Comparison of ENCODE assay signal across 8 mouse cellular contexts in the genomic region with DNA sequence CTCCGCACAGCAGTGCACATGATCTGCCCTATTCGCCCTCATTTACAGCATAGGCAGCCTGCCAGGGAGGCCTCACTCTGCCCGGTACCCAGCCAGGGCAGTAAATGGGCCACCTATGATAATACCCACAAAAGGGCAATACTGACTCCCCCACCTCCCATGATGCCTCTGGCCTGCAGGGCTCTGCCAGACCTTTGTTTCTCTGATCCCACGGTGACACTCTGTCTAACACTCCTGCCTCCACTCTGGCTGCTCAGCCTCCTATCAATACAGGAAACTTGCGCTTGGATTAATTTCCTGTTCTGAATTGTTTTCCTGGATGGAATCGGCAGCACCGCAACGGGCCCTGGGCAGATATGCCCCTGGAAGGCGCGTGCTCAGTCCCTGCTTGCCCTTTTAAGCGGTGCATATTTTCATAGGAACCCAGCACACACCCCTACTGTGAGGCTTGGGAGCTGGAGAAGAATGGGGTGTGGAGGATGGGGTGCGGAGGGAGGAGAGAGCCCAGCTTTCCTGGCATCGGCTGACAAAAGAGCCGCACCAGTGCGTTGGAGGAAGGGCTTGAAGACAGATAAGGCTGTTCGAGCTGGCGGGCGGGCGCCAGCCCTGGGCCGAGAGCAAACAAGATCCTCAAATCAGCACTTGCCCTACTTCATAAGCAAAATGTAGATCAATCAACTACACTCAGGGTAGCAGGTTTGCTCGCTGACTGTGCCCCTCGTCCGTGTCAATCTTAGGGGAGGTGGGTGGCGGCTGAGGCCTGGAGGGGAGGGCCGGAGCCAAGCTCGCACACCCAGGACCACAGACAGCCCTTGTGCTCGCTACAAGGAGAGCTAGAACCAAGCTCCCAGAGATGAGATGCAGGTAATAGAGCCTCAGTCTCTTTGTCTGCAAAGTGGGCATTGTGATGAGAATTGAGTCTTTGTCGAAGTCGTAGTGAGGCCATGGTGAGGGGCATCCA. TPM values are rescaled to one million over a fixed set of nuclear protein-coding genes. Genes with fewer than 3 reads are reported as not detected.
DNase-seq lines count a peak whose midpoint lies in the region; ATAC-seq lines count a peak whose summit lies in the region.

No protein-coding gene starts in this region.

- peak; percentile 78 for ATAC-seq in forebrain, embryonic 14.5 days
- peak; percentile 37 for ATAC-seq in hindbrain, embryonic 15.5 days (ENCODE audit: low FRiP score, low read depth)
- peak; percentile 74 for ATAC-seq in lung, embryonic 16.5 days (ENCODE audit: low read depth)

- H3K4me1 ChIP-seq in forebrain, embryonic 14.5 days (ENCODE audit: control insufficient read depth, insufficient read depth, low read length): peaks cover 11% of the 10 kb centered on the region
- peaks cover 16% of the 10 kb centered on the region for H3K4me1 ChIP-seq in hindbrain, embryonic 15.5 days (replicated peaks)
- H3K4me1 ChIP-seq in lung, embryonic 16.5 days (replicated peaks; ENCODE audit: control insufficient read depth, insufficient read depth, low read length): peaks cover 4% of the 10 kb centered on the region; the same call in 1 of the 2 replicates

- peak overlapping the region; percentile 33; the same call in 1 of the 2 replicates for H3K9ac ChIP-seq in forebrain, embryonic 14.5 days (ENCODE audit: low read length)
- H3K9ac ChIP-seq in hindbrain, embryonic 15.5 days: no peak overlapping the region
- H3K9ac ChIP-seq in lung, embryonic 16.5 days (ENCODE audit: low read length): peak overlapping the region; percentile 12; the same call in 1 of the 2 replicates

- H3K4me3 ChIP-seq in forebrain, embryonic 14.5 days (ENCODE audit: low read depth, low read length): no peak overlapping the region
- H3K4me3 ChIP-seq in hindbrain, embryonic 15.5 days: no peak overlapping the region
- no peak overlapping the region for H3K4me3 ChIP-seq in lung, embryonic 16.5 days (ENCODE audit: low read length)

- WGBS in forebrain, embryonic 14.5 days: 37% methylated on average over 29 of the region's 29 CpGs
- WGBS in hindbrain, embryonic 15.5 days: 37% methylated on average over 29 of the region's 29 CpGs
- 18% methylated on average over 29 of the region's 29 CpGs for WGBS in lung, embryonic 16.5 days

- no peaks in the 10 kb centered on the region for H3K36me3 ChIP-seq in forebrain, embryonic 14.5 days (ENCODE audit: control insufficient read depth, insufficient read depth, low read length)
- H3K36me3 ChIP-seq in hindbrain, embryonic 15.5 days: no peaks in the 10 kb centered on the region
- no peaks in the 10 kb centered on the region for H3K36me3 ChIP-seq in lung, embryonic 16.5 days (ENCODE audit: control insufficient read depth, insufficient read depth, low read length)

- H3K27ac ChIP-seq in forebrain, embryonic 14.5 days (ENCODE audit: low read depth, low read length): peak overlapping the region; percentile 63
- H3K27ac ChIP-seq in hindbrain, embryonic 15.5 days (replicated peaks): peak overlapping the region; percentile 68
- H3K27ac ChIP-seq in lung, embryonic 16.5 days (ENCODE audit: low read length): no peak overlapping the region

- peak overlapping the region; percentile 15; the same call in 1 of the 2 replicates for H3K4me2 ChIP-seq in forebrain, embryonic 14.5 days (ENCODE audit: low read length)
- no peak overlapping the region for H3K4me2 ChIP-seq in hindbrain, embryonic 15.5 days
- peak overlapping the region; percentile 20 for H3K4me2 ChIP-seq in lung, embryonic 16.5 days (ENCODE audit: low read depth, low read length)

- no peaks in the 10 kb centered on the region for H3K9me3 ChIP-seq in forebrain, embryonic 14.5 days (replicated peaks; ENCODE audit: control insufficient read depth, low read length)
- no peaks in the 10 kb centered on the region for H3K9me3 ChIP-seq in hindbrain, embryonic 15.5 days
- H3K9me3 ChIP-seq in lung, embryonic 16.5 days (ENCODE audit: control insufficient read depth, low read length): no peaks in the 10 kb centered on the region

- DNase-seq in cerebellum, adult 9-11 months: peak; percentile 80
- peak; percentile 47 for DNase-seq in forebrain, embryonic 14.5 days (ENCODE audit: low spot score)
- DNase-seq in retina, postnatal 1 day: peak; percentile 43
- DNase-seq in spleen, postnatal 10 days (ENCODE audit: low spot score in 2 of 2): no peak
- no peak for DNase-seq in thymus, postnatal 14 days
- DNase-seq in adrenal gland, adult 8-10 months: no peak

- H3K27me3 ChIP-seq in forebrain, embryonic 14.5 days (replicated peaks; ENCODE audit: control insufficient read depth, insufficient read depth, low read length): no peaks in the 10 kb centered on the region
- no peaks in the 10 kb centered on the region for H3K27me3 ChIP-seq in hindbrain, embryonic 15.5 days
- H3K27me3 ChIP-seq in lung, embryonic 16.5 days (ENCODE audit: control insufficient read depth, insufficient read depth, low read depth, low read length): no peaks in the 10 kb centered on the region

RNA-seq across cellular contexts. Expression of a gene that starts 40.8 kb away (rescaled TPM):
- 2.0 and 2.4 TPM in 2 replicates for polyA plus RNA-seq in forebrain, embryonic 14.5 days (2014; fragmentation: Nextera tagmentation; extraction: Ambion mirVana)
- 8.7 TPM in 2 replicates for polyA plus RNA-seq in hindbrain, embryonic 15.5 days (2015; fragmentation: Nextera tagmentation; extraction: Ambion mirVana)
- 0.13 and 0.24 TPM in 2 replicates for polyA plus RNA-seq in lung, embryonic 16.5 days (2015; fragmentation: Nextera tagmentation; extraction: Ambion mirVana)
- 1 to 10 TPM; 2.6 to 3.9 (median 3.2) TPM for total RNA-seq in adrenal gland, adult 8-10 months (2022)

Comparison
In these comparisons a context has a peak if more than half of its experiments do, and no peak if none do; other contexts are left out.
1. DNase-seq: peak in cerebellum, adult 9-11 months (single experiment), forebrain, embryonic 14.5 days (single experiment) and retina, postnatal 1 day (single experiment); none in spleen, postnatal 10 days (0 of 2), thymus, postnatal 14 days (single experiment) and adrenal gland, adult 8-10 months (single experiment).
2. Peak in every context shown above with its lines, with median percentiles within 50 percentile points of each other: ATAC-seq.